Mouse (Mus musculus): ENCODE measurements at regions not wholly inside any gene's neighbourhood (a gene's known extent, or its start where the extent isn't known, plus 50 kb on each side); places are given as distances from the start of the nearest gene placed in this dataset.

GRCm38 (mm10) chr15:61538930-61539329 is 616.1 kb upstream of the A1bg start:
- Histone ChIP-seq H3K4me3 (no peak overlapping the region), H3K27me3 (replicated peaks) (no peaks in the 10 kb centered on the region), H3K4me2 (no peak overlapping the region), H3K9me3 (replicated peaks) (no peaks in the 10 kb centered on the region), H3K4me1 (replicated peaks) (peaks cover 15% of the 10 kb centered on the region), H3K36me3 (no peaks in the 10 kb centered on the region), H3K9ac (no peak overlapping the region), H3K27ac (ENCODE audit: poor library complexity, severe bottlenecking) (no peak overlapping the region)
- no peak for ATAC-seq (ENCODE audit: insufficient number of reproducible peaks, low FRiP score)
- WGBS: 51% methylated on average over 5 of the region's 5 CpGs

DNA sequence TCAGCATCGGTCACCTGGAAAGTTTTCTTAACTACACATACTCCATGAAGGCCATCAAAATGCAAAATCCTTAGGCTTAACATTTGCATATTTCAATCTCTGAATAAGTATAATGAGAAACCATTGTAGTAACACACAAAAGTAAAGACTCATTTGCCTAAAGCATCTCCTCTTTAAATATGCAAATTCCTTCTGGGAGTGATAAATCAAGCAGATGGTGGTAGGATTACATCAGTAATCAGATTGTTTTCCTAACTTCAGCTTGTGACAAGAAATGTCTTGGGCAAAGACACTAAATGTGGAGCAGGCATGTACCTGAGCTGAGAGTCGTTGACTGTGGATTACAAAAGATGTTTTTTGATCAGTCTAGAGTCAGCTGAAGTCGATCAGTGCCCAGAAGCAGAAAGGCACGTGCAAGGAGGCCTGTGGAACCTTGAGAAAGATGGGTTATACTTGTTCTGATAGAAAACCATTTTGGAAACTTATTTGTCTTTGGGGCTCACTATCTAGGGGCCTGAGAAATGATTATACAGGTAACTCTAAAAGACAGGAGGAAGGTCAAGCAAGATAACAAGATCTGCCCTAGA is 615.5 kb upstream of the A1bg start:
- Histone ChIP-seq H3K36me3 (no peaks in the 10 kb centered on the region), H3K4me1 (replicated peaks) (peaks cover 15% of the 10 kb centered on the region), H3K4me2 (no peak overlapping the region), H3K4me3 (no peak overlapping the region), H3K9ac (no peak overlapping the region), H3K9me3 (replicated peaks) (no peaks in the 10 kb centered on the region), H3K27ac (ENCODE audit: poor library complexity, severe bottlenecking) (no peak overlapping the region), H3K27me3 (replicated peaks) (no peaks in the 10 kb centered on the region)
- 62% methylated on average over 4 of the region's 4 CpGs for WGBS
- no peak for ATAC-seq (ENCODE audit: insufficient number of reproducible peaks, low FRiP score)

GRCm38 (mm10) chr15:61536332-61536716 is 613.5 kb upstream of the A1bg start:
- H3K4me2 ChIP-seq: no peak overlapping the region
- no peaks in the 10 kb centered on the region for H3K9me3 ChIP-seq (replicated peaks)
- H3K36me3 ChIP-seq: no peaks in the 10 kb centered on the region
- no peak for ATAC-seq (ENCODE audit: insufficient number of reproducible peaks, low FRiP score)
- no peaks in the 10 kb centered on the region for H3K27me3 ChIP-seq (replicated peaks)
- 75% methylated on average over 2 of the region's 2 CpGs for WGBS
- H3K4me3 ChIP-seq: no peak overlapping the region
- H3K4me1 ChIP-seq (replicated peaks): peaks cover 15% of the 10 kb centered on the region
- no peak overlapping the region for H3K9ac ChIP-seq
- H3K27ac ChIP-seq (ENCODE audit: poor library complexity, severe bottlenecking): 0 out of 2 replicates have a peak overlapping the region, but pooled peaks have one; percentile 43

DNA sequence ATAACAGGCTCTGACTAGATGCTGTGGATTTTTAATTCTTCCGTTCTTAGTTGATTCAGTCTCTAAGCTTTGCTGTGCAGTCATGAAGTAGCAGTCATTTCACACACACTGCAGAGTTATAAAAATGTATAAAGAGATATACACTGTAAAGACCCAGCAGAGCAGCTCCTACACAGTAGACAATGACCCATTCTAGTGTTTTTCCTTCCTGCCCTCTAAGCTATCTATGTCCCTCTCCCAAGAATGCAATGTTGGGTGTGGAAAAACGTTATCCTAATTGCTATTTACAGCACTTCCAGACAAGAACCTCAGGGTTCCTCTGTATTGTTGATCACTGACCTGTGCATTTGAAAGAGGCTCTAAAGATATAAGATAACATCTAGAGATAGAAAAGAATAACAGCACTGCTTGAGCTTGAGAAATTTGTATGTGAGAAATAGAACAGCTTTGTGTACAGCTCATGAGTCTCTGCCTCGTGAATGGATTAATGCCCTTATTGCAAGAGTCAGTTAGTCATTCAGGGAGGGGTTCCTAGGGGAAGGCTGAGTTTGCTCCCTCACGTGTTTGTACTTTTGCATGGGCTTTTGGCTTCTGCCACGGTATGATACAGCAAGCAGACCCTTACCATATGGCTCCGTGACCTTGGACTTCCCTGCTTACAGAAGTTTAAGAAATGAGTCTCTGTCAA is 613.0 kb upstream of the A1bg start:
- Histone ChIP-seq H3K9ac (no peak overlapping the region), H3K27ac (ENCODE audit: poor library complexity, severe bottlenecking) (peak overlapping the region; percentile 43; the same call in 1 of the 2 replicates), H3K4me3 (no peak overlapping the region), H3K27me3 (replicated peaks) (no peaks in the 10 kb centered on the region), H3K9me3 (replicated peaks) (no peaks in the 10 kb centered on the region), H3K36me3 (no peaks in the 10 kb centered on the region), H3K4me1 (replicated peaks) (peaks cover 13% of the 10 kb centered on the region), H3K4me2 (no peak overlapping the region)
- WGBS: 35% methylated on average over 6 of the region's 6 CpGs
- ATAC-seq (ENCODE audit: insufficient number of reproducible peaks, low FRiP score): no peak

DNA sequence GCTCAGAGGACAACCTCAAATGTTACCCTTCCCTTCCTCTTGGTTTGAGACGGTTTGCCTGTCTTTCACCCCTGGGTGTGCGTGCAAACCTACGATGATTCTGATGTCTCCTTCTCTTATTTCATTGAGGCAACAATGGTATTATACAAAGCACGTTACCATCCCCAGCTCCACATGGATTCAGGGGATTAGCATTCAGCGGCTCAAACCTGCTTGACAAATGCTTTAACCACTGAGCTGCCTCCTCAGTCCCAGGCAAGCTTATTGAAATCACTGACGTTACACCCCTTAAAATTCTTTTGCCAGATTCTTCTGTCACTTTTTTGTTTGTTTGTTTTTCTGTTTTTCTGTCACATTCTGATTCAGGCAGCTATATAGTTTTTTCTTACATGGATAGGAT is 612.4 kb upstream of the A1bg start:
- H3K36me3 ChIP-seq: no peaks in the 10 kb centered on the region
- no peak for ATAC-seq (ENCODE audit: insufficient number of reproducible peaks, low FRiP score)
- 60% methylated on average over 6 of the region's 6 CpGs for WGBS
- peaks cover 13% of the 10 kb centered on the region for H3K4me1 ChIP-seq (replicated peaks)
- H3K9ac ChIP-seq: no peak overlapping the region
- H3K4me2 ChIP-seq: no peak overlapping the region
- no peaks in the 10 kb centered on the region for H3K27me3 ChIP-seq (replicated peaks)
- H3K27ac ChIP-seq (ENCODE audit: poor library complexity, severe bottlenecking): no peak overlapping the region
- no peak overlapping the region for H3K4me3 ChIP-seq
- no peaks in the 10 kb centered on the region for H3K9me3 ChIP-seq (replicated peaks)

DNA sequence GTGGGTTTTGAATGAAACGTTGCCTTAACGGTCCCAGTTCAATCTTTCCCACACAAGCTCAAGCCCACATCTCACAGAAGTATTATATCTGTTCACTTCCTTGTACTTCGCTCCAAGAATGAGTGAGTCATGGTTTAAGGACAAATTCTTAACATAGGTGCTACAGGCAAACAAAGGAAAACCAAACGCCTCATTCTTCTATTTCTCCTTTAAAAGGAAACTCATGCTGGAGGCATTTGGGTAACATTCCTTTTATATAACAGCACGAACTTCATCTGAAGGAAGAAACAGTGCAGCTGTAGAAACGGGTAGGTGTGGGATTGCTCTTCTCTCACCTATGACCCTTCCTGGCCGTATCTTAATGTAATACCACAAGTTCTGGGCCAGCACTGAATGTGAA is 610.0 kb upstream of the A1bg start:
- Histone ChIP-seq H3K9ac (no peak overlapping the region), H3K27me3 (replicated peaks) (no peaks in the 10 kb centered on the region), H3K9me3 (replicated peaks) (no peaks in the 10 kb centered on the region), H3K27ac (ENCODE audit: poor library complexity, severe bottlenecking) (no peak overlapping the region), H3K4me1 (replicated peaks) (peaks cover 13% of the 10 kb centered on the region), H3K36me3 (no peaks in the 10 kb centered on the region), H3K4me2 (no peak overlapping the region), H3K4me3 (no peak overlapping the region)
- no peak for ATAC-seq (ENCODE audit: insufficient number of reproducible peaks, low FRiP score)
- WGBS: 75% methylated on average over 7 of the region's 7 CpGs

DNA sequence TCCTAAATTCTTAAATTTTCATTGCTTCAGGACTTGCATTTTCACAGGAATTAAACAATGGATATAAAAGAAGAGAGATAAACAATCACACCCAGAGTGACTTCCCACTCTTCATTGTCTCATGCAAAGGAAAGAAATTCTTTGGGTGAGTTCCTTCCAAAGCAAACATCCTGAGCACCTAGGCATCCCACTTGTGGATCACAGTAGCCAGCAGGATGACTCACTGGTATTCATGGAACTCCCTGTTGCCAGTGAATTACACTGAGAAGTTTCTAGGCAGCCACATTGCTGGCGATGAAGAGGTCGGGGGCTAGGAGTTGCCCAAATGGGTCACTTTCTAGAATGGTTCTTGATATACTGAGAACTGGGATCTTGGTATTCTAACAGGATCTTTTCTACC is 609.2 kb upstream of the A1bg start:
- H3K4me2 ChIP-seq: no peak overlapping the region
- no peaks in the 10 kb centered on the region for H3K27me3 ChIP-seq (replicated peaks)
- no peak overlapping the region for H3K4me3 ChIP-seq
- H3K27ac ChIP-seq (ENCODE audit: poor library complexity, severe bottlenecking): no peak overlapping the region
- no peak overlapping the region for H3K9ac ChIP-seq
- H3K4me1 ChIP-seq (replicated peaks): peaks cover 13% of the 10 kb centered on the region
- ATAC-seq (ENCODE audit: insufficient number of reproducible peaks, low FRiP score): no peak
- no peaks in the 10 kb centered on the region for H3K9me3 ChIP-seq (replicated peaks)
- WGBS: 63% methylated on average over 2 of the region's 2 CpGs
- H3K36me3 ChIP-seq: no peaks in the 10 kb centered on the region

DNA sequence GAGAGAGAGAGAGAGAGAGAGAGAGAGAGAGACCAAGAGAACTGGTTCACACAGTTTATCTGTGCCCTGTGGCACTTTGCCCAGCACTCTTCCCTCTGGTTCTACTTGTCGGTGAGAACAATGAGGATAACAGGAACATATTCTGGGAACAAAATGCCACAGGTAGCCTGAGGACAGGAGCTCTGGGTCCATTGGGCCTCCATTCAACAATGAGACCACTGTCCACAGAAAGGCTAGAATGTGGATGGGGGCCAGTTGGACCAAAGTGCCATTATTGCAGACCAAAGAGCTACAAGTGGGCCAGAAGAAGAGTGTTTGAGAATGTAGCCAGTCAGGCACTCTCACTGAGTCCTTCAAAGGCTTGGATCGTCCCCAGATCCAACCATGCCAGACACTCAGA is 600.2 kb upstream of the A1bg start:
- Histone ChIP-seq H3K4me1 (replicated peaks) (no peaks in the 10 kb centered on the region), H3K27me3 (replicated peaks) (no peaks in the 10 kb centered on the region), H3K4me3 (no peak overlapping the region), H3K9me3 (replicated peaks) (no peaks in the 10 kb centered on the region), H3K27ac (ENCODE audit: poor library complexity, severe bottlenecking) (no peak overlapping the region), H3K36me3 (no peaks in the 10 kb centered on the region), H3K4me2 (no peak overlapping the region), H3K9ac (no peak overlapping the region)
- no peak for ATAC-seq (ENCODE audit: insufficient number of reproducible peaks, low FRiP score)
- WGBS: 65% methylated on average over 2 of the region's 2 CpGs

DNA sequence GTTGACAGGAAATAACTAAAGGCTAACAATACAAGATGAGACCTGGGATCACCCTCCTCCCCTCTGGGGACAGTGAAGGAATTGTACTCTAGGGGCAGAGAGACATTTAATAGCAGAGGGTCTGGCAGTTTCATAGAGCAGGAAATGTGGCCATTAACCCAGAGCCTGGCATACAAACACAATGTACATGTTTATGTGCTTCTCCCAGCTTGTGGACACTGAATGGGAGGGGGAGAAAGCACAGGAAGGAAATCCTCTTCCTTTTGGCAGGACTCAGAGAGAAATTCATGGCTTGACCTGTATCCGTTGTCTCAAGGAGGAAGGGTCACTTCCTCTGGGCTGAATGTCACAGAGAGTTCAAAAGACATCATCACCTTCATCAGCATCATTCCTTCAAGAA is 594.5 kb upstream of the A1bg start:
- WGBS: 53% methylated on average over 1 of the region's 1 CpGs
- Histone ChIP-seq H3K9me3 (replicated peaks) (no peaks in the 10 kb centered on the region), H3K9ac (no peak overlapping the region), H3K27me3 (replicated peaks) (no peaks in the 10 kb centered on the region), H3K4me1 (replicated peaks) (no peaks in the 10 kb centered on the region; the same call in 1 of the 2 replicates), H3K36me3 (no peaks in the 10 kb centered on the region), H3K4me3 (no peak overlapping the region), H3K4me2 (no peak overlapping the region), H3K27ac (ENCODE audit: poor library complexity, severe bottlenecking) (no peak overlapping the region)
- no peak for ATAC-seq (ENCODE audit: insufficient number of reproducible peaks, low FRiP score)

- Histone ChIP-seq H3K27me3 (replicated peaks) (no peaks in the 10 kb centered on the region), H3K4me2 (no peak overlapping the region), H3K27ac (ENCODE audit: poor library complexity, severe bottlenecking) (no peak overlapping the region), H3K4me1 (replicated peaks) (no peaks in the 10 kb centered on the region; the same call in 1 of the 2 replicates), H3K36me3 (no peaks in the 10 kb centered on the region), H3K9ac (no peak overlapping the region), H3K4me3 (no peak overlapping the region), H3K9me3 (replicated peaks) (no peaks in the 10 kb centered on the region)
- ATAC-seq (ENCODE audit: insufficient number of reproducible peaks, low FRiP score): no peak
- 50% methylated on average over 1 of the region's 1 CpGs for WGBS
Observed at GRCm38 (mm10) chr15:61514324-61514723, 591.5 kb upstream of the A1bg start.

DNA sequence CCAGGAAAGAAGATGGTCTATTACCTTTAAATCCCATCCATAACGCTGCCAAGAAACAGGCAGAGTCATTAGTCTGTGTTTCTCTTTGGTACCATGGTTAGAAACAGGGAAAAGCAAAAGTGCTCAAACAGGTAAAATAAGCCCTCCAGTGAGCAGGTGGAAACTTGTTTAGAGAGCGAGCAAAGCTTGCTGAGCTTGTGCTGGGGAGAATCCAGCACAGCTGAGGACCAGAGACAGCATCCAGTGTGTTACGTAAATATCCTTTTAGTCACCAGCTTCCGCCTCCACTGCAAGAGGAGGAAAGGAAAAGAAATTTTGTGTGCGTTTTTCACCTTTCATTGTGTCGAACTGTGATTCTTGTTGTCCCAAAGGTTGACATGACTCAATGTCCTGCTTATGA is 586.0 kb upstream of the A1bg start:
- Histone ChIP-seq H3K4me2 (no peak overlapping the region), H3K4me1 (replicated peaks) (no peaks in the 10 kb centered on the region), H3K36me3 (no peaks in the 10 kb centered on the region), H3K9ac (no peak overlapping the region), H3K27me3 (replicated peaks) (no peaks in the 10 kb centered on the region), H3K4me3 (no peak overlapping the region), H3K9me3 (replicated peaks) (no peaks in the 10 kb centered on the region), H3K27ac (ENCODE audit: poor library complexity, severe bottlenecking) (no peak overlapping the region)
- WGBS: 74% methylated on average over 6 of the region's 6 CpGs
- no peak for ATAC-seq (ENCODE audit: insufficient number of reproducible peaks, low FRiP score)

GRCm38 (mm10) chr15:61506361-61506897 is 583.6 kb upstream of the A1bg start:
- Histone ChIP-seq H3K4me3 (no peak overlapping the region), H3K4me1 (replicated peaks) (no peaks in the 10 kb centered on the region), H3K36me3 (no peaks in the 10 kb centered on the region), H3K27ac (ENCODE audit: poor library complexity, severe bottlenecking) (no peak overlapping the region), H3K4me2 (no peak overlapping the region), H3K9me3 (replicated peaks) (no peaks in the 10 kb centered on the region), H3K27me3 (replicated peaks) (no peaks in the 10 kb centered on the region), H3K9ac (no peak overlapping the region)
- WGBS: 69% methylated on average over 6 of the region's 6 CpGs
- ATAC-seq (ENCODE audit: insufficient number of reproducible peaks, low FRiP score): no peak
